Mouse (Mus musculus): ENCODE measurements around the gene Kif1c. TPM values are rescaled to one million over a fixed set of nuclear protein-coding genes. Genes with fewer than 3 reads are reported as not detected.

Gene Kif1c
- polyA plus RNA-seq, 1 experiment from 2014 or later: 4.4 TPM

GRCm38 (mm10) chr11:70686901-70687566 lies 13.3 kb upstream of the Kif1c start:
- Histone ChIP-seq H3K4me2 (replicated peaks) (peak overlapping the region; percentile 85), H3K36me3 (peaks cover 23% of the 10 kb centered on the region; the same call in 1 of the 2 replicates), H3K27me3 (replicated peaks) (no peaks in the 10 kb centered on the region), H3K4me3 (replicated peaks) (peak overlapping the region; percentile 77), H3K9ac (peak overlapping the region; percentile 78), H3K27ac (peak overlapping the region; percentile 92), H3K9me3 (no peaks in the 10 kb centered on the region), H3K4me1 (replicated peaks) (peaks cover 27% of the 10 kb centered on the region)
- under 1% methylated on average over 16 of the region's 16 CpGs for WGBS
- ATAC-seq: peak; percentile 72

GRCm38 (mm10) chr11:70687601-70688199 lies 12.6 kb upstream of the Kif1c start, which contains the start of gene Camta2:
Gene Camta2 (minus strand): TSS chr11:70688105.
- Histone ChIP-seq H3K27me3 (replicated peaks) (no peaks in the 10 kb centered on the region), H3K4me3 (replicated peaks) (peak within 1 kb of the TSS; percentile 77), H3K4me2 (replicated peaks) (peak within 1 kb of the TSS; percentile 85), H3K27ac (peak within 1 kb of the TSS; percentile 92), H3K9ac (peak within 1 kb of the TSS; percentile 78), H3K36me3 (peaks cover 20% of the 10 kb centered on the region; the same call in 1 of the 2 replicates), H3K9me3 (no peaks in the 10 kb centered on the region), H3K4me1 (replicated peaks) (peaks cover 24% of the 10 kb centered on the region)
- under 1% methylated on average over 55 of the region's 55 CpGs for WGBS
- peak; percentile 73 for ATAC-seq

GRCm38 (mm10) chr11:70688372-70688771 lies 12.0 kb upstream of the Kif1c start:
- Histone ChIP-seq H3K36me3 (peaks cover 18% of the 10 kb centered on the region; the same call in 1 of the 2 replicates), H3K27ac (peak overlapping the region; percentile 92), H3K27me3 (replicated peaks) (no peaks in the 10 kb centered on the region), H3K9me3 (no peaks in the 10 kb centered on the region), H3K4me1 (replicated peaks) (peaks cover 24% of the 10 kb centered on the region), H3K4me2 (replicated peaks) (peak overlapping the region; percentile 85), H3K4me3 (replicated peaks) (peak overlapping the region; percentile 77), H3K9ac (peak overlapping the region; percentile 78)
- WGBS: 18% methylated on average over 8 of the region's 8 CpGs
- ATAC-seq: no peak

GRCm38 (mm10) chr11:70689578-70689977 lies 10.8 kb upstream of the Kif1c start:
- Histone ChIP-seq H3K36me3 (0 out of 2 replicates have a peak, but pooled peaks cover 8% of the 10 kb centered on the region), H3K4me3 (replicated peaks) (no peak overlapping the region), H3K27me3 (replicated peaks) (no peaks in the 10 kb centered on the region), H3K4me1 (replicated peaks) (peaks cover 21% of the 10 kb centered on the region), H3K27ac (no peak overlapping the region), H3K9me3 (no peaks in the 10 kb centered on the region), H3K4me2 (replicated peaks) (no peak overlapping the region), H3K9ac (no peak overlapping the region)
- 41% methylated on average over 4 of the region's 4 CpGs for WGBS
- ATAC-seq: no peak

- H3K9ac ChIP-seq: no peak overlapping the region
- WGBS: 70% methylated on average over 3 of the region's 3 CpGs
- H3K4me1 ChIP-seq (replicated peaks): peaks cover 13% of the 10 kb centered on the region
- H3K27ac ChIP-seq: no peak overlapping the region
- no peaks in the 10 kb centered on the region for H3K36me3 ChIP-seq
- no peaks in the 10 kb centered on the region for H3K9me3 ChIP-seq
- H3K4me3 ChIP-seq (replicated peaks): no peak overlapping the region
- no peak for ATAC-seq
- no peaks in the 10 kb centered on the region for H3K27me3 ChIP-seq (replicated peaks)
- H3K4me2 ChIP-seq (replicated peaks): no peak overlapping the region
Measured at GRCm38 (mm10) chr11:70693504-70693903, 6.8 kb upstream of the Kif1c start.

- Histone ChIP-seq H3K4me3 (replicated peaks) (no peak overlapping the region), H3K9ac (no peak overlapping the region), H3K4me1 (replicated peaks) (peaks cover 14% of the 10 kb centered on the region), H3K27ac (no peak overlapping the region), H3K9me3 (no peaks in the 10 kb centered on the region), H3K4me2 (replicated peaks) (no peak overlapping the region), H3K36me3 (no peaks in the 10 kb centered on the region), H3K27me3 (replicated peaks) (no peaks in the 10 kb centered on the region)
- WGBS: 77% methylated on average over 3 of the region's 3 CpGs
- ATAC-seq: no peak
Measured at GRCm38 (mm10) chr11:70697376-70697775, 3.0 kb upstream of the Kif1c start.

- 84% methylated on average over 2 of the region's 2 CpGs for WGBS
Measured at GRCm38 (mm10) chr11:70699051-70699450, 1.3 kb upstream of the Kif1c start.

GRCm38 (mm10) chr11:70700613-70701012 lies 265 bp downstream of the Kif1c start:
- WGBS: under 1% methylated on average over 34 of the region's 34 CpGs
- Histone ChIP-seq H3K4me3 (replicated peaks) (peak overlapping the region; percentile 83), H3K36me3 (peaks cover 16% of the 10 kb centered on the region), H3K27ac (peak overlapping the region; percentile 98), H3K4me1 (replicated peaks) (peaks cover 18% of the 10 kb centered on the region), H3K9ac (peak overlapping the region; percentile 92), H3K27me3 (replicated peaks) (no peaks in the 10 kb centered on the region), H3K9me3 (no peaks in the 10 kb centered on the region), H3K4me2 (replicated peaks) (peak overlapping the region; percentile 88)
- ATAC-seq: peak; percentile 67

More at GRCm38 (mm10) chr11:70699051-70699450, 1.3 kb upstream of the Kif1c start:
- Histone ChIP-seq H3K4me1 (replicated peaks) (peaks cover 18% of the 10 kb centered on the region), H3K4me2 (replicated peaks) (no peak overlapping the region), H3K9ac (no peak overlapping the region), H3K36me3 (0 out of 2 replicates have a peak, but pooled peaks cover 3% of the 10 kb centered on the region), H3K4me3 (replicated peaks) (no peak overlapping the region), H3K27ac (no peak overlapping the region), H3K9me3 (no peaks in the 10 kb centered on the region), H3K27me3 (replicated peaks) (no peaks in the 10 kb centered on the region)
- no peak for ATAC-seq

- peak overlapping the region; percentile 88 for H3K4me2 ChIP-seq (replicated peaks)
- WGBS: 7% methylated on average over 10 of the region's 10 CpGs
- no peak for ATAC-seq
Measured at GRCm38 (mm10) chr11:70701221-70701955, 1.0 kb downstream of the Kif1c start.

GRCm38 (mm10) chr11:70701984-70702733 lies 1.8 kb downstream of the Kif1c start:
- H3K4me3 ChIP-seq (replicated peaks): peak overlapping the region; percentile 83; the same call in 1 of the 2 replicates
- WGBS: 76% methylated on average over 6 of the region's 6 CpGs
- H3K9me3 ChIP-seq: no peaks in the 10 kb centered on the region
- no peak for ATAC-seq
- no peaks in the 10 kb centered on the region for H3K27me3 ChIP-seq (replicated peaks)
- peak overlapping the region; percentile 88 for H3K4me2 ChIP-seq (replicated peaks)
- H3K9ac ChIP-seq: no peak overlapping the region; the same call in 1 of the 2 replicates
- peaks cover 18% of the 10 kb centered on the region for H3K4me1 ChIP-seq (replicated peaks)
- no peak overlapping the region for H3K27ac ChIP-seq
- H3K36me3 ChIP-seq: peaks cover 27% of the 10 kb centered on the region

More at GRCm38 (mm10) chr11:70701221-70701955, 1.0 kb downstream of the Kif1c start:
- H3K4me1 ChIP-seq (replicated peaks): peaks cover 18% of the 10 kb centered on the region
- peak overlapping the region; percentile 83 for H3K4me3 ChIP-seq (replicated peaks)
- no peaks in the 10 kb centered on the region for H3K27me3 ChIP-seq (replicated peaks)
- H3K9ac ChIP-seq: peak overlapping the region; percentile 92
- no peaks in the 10 kb centered on the region for H3K9me3 ChIP-seq
- H3K36me3 ChIP-seq: peaks cover 19% of the 10 kb centered on the region
- H3K27ac ChIP-seq: peak overlapping the region; percentile 98

- Histone ChIP-seq H3K36me3 (peaks cover 27% of the 10 kb centered on the region), H3K27ac (no peak overlapping the region), H3K4me1 (replicated peaks) (peaks cover 18% of the 10 kb centered on the region), H3K9ac (no peak overlapping the region), H3K4me3 (replicated peaks) (no peak overlapping the region), H3K4me2 (replicated peaks) (0 out of 2 replicates have a peak overlapping the region, but pooled peaks have one; percentile 88), H3K27me3 (replicated peaks) (no peaks in the 10 kb centered on the region), H3K9me3 (no peaks in the 10 kb centered on the region)
- WGBS: 72% methylated on average over 6 of the region's 6 CpGs
- ATAC-seq: no peak
Measured at GRCm38 (mm10) chr11:70702781-70703180, 2.4 kb downstream of the Kif1c start.

All from intestine, embryonic 15.5 days (tissue).